Mouse (Mus musculus) testis, postnatal 10 days (tissue): ENCODE data around the gene Eno4.

ENCODE experiments used
- DNase-seq: peaks from one replicate; pipeline ENCODE4 v3.0.0; 2021; ENCODE audit warnings: low spot score

Gene Eno4

DNA sequence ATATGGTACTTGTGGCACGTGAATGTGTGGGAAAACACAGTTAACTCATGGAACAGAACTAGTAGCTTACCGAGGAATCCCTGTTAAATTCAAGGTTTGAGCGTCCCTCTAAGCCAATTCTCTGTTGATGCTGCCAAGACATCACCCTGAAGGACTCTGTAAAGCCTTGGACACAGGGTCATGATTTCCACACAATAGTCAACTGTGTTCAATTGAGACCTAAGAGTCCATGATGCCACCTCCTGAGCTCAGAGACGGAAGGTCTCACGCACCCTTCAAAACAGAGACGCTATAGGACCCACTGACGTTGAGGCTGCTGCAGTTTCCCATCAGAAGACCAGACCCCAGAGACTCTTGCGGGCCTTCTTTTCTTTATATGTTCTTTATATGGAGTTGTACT is 30.9 kb downstream of the Eno4 start:
- DNase-seq: no peak

DNA sequence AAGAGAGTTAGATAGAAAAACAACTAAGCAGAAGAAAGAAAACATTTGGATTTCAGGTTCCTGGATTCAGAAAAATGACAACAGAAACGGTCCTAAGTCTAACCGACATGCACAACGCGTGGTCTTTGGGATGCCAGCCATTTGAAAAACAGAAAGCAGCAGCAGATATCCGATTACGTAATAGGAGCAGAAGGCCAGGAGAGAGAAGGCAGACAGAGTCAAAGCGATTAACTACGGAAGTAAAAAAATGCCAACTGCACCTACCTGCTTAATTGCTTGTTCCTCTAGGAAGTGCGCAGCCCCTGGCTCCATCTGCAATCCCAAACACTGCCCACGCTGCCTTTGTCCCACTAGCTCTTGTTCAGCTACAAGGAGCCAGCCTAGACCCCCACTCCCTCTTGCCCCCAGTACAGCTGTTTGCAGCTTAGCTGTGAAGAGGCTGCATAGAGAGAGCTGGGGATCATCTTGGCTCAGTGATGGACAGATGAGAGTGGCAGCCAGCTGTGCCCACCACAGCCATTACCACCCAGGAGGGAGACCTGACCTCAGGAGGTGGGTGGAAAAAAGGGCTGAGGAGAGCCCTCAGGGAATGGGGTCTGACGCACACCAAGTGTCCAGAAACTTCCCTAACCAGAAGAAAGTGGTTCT is 32.1 kb downstream of the Eno4 start:
- DNase-seq: no peak

DNA sequence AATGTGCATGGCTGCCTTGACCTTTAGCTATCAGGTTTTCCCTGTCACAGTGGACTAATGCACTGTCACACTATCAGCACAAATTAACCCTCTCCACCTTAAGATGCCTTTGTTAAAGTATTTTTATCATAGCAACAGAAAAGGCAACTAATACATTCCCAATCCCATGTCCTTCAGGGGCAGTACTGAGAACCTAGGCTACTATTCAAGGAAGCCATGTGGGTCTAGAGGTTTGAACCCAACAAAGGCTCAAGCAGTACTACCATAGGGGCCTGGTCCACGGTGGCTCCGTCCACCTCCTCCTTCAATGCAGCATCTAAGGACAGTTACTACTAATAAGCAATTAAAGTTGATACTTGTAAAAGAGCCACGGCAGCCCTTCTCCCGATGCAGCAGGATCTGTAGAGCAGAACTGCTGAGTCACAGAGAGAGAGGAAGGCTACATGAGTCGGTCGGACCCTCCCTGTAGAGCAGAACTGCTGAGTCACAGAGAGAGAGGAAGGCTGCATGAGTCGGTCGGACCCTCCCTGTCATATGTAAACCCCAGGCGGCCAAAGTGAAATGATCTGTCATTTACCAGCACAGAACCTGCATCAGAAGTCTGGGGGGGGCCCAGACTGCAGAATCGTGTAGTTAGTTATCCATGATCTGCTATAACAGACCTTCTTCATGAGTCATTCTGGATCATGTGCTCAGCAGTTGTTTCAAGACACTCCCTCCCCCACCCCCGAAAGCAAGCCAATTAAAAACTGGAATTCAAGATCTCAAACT is 35.4 kb downstream of the Eno4 start:
- DNase-seq: no peak

DNA sequence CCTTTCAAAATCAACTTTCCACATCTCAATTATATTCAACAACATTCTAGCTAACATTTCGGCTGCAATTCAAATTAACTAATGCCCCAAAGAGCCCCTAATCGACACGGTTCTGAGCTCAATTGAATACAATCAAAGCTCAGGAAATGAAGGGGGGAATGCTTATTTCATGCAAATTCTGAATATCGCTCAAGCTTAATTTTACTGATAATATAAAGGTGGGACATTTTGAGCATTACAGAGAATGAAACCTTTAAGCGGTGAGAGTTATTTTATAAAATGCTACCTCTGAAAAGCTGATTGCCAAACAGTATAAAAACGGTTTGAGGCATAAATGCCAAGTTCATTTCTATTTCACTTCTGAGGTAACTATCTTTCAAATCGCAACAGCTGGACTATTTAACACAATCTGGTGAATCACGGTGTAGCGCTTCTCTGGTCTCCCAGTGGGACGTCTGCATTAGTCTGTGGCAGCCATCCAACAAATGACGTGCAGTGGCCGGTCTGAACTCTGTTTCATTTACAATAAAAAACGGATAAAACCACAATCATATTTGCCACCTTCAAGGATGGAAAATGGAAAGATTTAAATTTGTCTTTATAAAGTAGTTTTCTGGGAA is 36.3 kb downstream of the Eno4 start:
- DNase-seq: no peak

DNA sequence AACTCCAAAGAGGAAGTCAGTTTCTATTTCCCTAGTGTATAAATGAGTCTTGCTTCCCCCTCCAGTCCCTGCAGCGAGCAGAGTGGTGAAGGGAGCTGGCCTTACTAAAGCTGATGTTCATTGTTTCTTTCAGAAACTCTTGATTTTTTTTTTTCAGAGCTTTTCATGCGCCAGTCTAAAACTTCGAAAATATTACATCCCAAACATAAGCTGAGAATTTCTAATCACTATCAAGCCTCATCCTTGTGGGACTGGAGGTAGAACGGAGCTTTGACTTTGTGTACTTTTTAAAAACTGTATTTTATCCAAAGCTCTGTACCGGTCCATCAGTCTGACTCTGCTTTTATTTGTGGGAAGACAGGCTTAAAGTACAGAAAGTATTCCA is 36.8 kb downstream of the Eno4 start:
- no peak for DNase-seq

DNA sequence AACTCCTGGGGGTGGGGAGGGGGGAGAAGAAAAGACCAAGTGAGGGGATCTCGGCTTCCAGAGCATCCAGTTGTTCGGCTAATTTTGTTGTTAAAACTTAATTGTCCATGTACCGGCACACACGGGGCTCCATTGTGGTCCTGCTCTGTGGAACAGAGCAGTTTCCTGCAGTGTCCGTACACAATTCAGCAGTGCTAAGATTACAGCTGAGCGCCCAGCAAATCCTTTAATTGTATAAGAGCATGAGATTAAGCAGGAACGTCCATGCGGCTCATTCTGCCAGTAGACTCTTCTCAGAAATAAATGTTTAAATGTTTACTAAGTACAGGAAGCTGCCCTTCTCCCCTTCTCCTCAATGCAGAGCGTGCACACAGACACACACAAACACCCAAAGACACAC is 38.3 kb downstream of the Eno4 start:
- no peak for DNase-seq

DNA sequence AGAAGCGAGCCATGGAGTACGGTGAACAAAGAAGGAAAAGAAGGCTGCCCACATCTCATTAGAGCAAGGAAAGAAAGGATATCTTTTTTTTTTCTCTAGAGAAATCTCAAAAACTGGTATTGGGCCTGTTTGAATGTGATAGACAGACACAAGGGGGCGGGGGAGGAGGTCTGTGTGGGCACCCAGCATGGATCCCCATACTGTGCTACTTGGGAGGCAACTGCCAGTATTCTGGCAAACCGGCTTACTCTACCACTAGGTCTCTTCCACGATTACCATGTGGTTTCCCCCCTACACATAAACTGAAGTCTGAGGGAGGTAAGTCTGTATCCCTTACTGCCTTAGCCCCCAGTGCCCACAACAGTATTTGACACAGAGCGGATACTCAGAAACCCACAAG is 59.6 kb downstream of the Eno4 start:
- DNase-seq: no peak

DNA sequence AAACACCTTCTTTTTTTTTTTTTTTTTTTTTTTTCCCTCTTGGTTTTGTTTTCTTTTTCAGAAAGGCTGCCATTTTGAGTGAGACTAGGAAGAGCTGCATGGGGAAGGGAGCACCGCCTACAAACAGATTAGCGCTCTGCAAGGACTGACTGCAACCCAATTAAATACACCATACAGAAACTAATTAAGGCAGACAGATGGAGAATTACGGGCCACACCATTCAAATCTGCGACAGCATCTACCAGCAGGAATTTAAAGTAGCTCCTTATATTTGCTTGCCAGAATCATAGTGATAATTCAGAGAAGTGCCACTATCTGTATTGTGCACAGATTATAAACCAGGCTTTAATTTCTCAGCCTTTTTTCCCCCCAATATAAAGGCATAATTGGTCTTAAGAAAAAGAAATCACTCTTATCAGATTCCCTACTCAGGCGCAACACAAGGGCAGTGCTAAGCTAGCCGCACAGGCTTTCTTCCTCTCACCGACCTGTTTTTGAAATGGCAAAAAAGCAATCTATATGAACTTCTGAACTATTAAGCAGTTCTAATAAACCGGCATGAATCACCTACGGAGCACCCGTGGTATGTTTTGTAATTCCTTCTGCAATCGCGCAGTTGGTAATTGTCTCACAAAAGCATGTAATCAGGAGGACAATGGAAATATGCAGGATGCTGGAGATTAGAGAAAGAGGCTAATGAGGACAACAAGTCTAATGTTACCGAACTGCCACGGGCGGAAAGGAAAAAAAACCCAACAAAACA is 63.5 kb downstream of the Eno4 start:
- no peak for DNase-seq

DNA sequence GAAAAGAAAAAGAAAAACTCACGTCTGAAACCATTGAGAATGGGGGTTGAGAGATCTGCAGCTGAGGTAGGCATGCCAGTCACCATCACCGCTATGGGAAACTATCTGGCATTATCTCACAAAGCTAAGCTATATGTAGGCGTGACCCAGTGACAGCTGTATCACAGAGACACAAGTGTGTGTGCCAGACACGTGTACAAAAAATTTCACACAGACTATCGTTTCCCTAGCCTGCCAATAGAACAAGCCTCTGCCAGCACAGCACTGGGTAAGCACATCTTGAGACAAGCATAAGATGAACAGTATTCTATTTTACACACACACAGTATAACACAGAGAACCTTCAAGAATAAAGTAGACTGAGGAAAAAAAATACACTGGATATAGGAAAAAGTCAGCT is 67.6 kb downstream of the Eno4 start:
- DNase-seq: no peak
